Mouse (Mus musculus) limb, embryonic 15.5 days (tissue): ENCODE data around the gene Gja4. TPM values are rescaled to one million over a fixed set of nuclear protein-coding genes. Genes with fewer than 3 reads are reported as not detected.

Experiments used
- ATAC-seq: fragments of 200-750 bp; cut with Nextera tagmentation; 2 replicates; pipeline ENCODE4 v1.8.0; 2017; ENCODE audit warnings: low read depth, moderate TSS enrichment; ENCODE audit not compliant: insufficient number of reproducible peaks, low FRiP score, low TSS enrichment
- H3K27ac ChIP-seq: fragments of 300-500 bp; sonication (generic); 2 replicates; pipeline ENCODE4 v1.5.1; 2015; ENCODE audit warnings: moderate library complexity, mild to moderate bottlenecking, inconsistent platforms
- H3K27me3 ChIP-seq: fragments of 300-500 bp; sonication (generic); 2 replicates; pipeline ENCODE4 v1.6.1; 2015; ENCODE audit warnings: inconsistent platforms
- H3K36me3 ChIP-seq: fragments of 300-500 bp; sonication (generic); 2 replicates; pipeline ENCODE4 v1.6.1; 2015; ENCODE audit warnings: inconsistent platforms
- H3K4me1 ChIP-seq: fragments of 300-500 bp; sonication (generic); 2 replicates; pipeline ENCODE4 v1.6.1; 2015; ENCODE audit warnings: inconsistent platforms
- H3K4me2 ChIP-seq: fragments of 300-500 bp; sonication (generic); 2 replicates; pipeline ENCODE4 v1.6.1; 2015; ENCODE audit warnings: mild to moderate bottlenecking, inconsistent platforms
- H3K4me3 ChIP-seq: fragments of 300-500 bp; sonication (generic); 2 replicates; pipeline ENCODE4 v1.5.1; 2015; ENCODE audit warnings: mild to moderate bottlenecking, inconsistent platforms
- H3K9ac ChIP-seq: fragments of 300-500 bp; sonication (generic); 2 replicates; pipeline ENCODE4 v1.6.1; 2015; ENCODE audit warnings: inconsistent platforms
- H3K9me3 ChIP-seq: fragments of 300-500 bp; sonication (generic); 2 replicates; pipeline ENCODE4 v1.6.1; 2016; ENCODE audit warnings: inconsistent platforms
- WGBS: fragments of 180-500 bp; shearing (Covaris S2); methylation state at CpG from one replicate; pipeline ENCODE4 v1.1.7; 2015; 5-methylcytosine and 5-hydroxymethylcytosine counted together
- polyA plus RNA-seq: library from polyadenylated mRNA; unstranded; fragments of >200 nt; fragmentation: Nextera tagmentation; extraction: Ambion mirVana; gene quantifications from 2 replicates; pipeline ENCODE4 v1.2.1, GENCODE M21; 2015

Gene Gja4
- polyA plus RNA-seq, 1 experiment from 2014 or later = 16.7 TPM

DNA sequence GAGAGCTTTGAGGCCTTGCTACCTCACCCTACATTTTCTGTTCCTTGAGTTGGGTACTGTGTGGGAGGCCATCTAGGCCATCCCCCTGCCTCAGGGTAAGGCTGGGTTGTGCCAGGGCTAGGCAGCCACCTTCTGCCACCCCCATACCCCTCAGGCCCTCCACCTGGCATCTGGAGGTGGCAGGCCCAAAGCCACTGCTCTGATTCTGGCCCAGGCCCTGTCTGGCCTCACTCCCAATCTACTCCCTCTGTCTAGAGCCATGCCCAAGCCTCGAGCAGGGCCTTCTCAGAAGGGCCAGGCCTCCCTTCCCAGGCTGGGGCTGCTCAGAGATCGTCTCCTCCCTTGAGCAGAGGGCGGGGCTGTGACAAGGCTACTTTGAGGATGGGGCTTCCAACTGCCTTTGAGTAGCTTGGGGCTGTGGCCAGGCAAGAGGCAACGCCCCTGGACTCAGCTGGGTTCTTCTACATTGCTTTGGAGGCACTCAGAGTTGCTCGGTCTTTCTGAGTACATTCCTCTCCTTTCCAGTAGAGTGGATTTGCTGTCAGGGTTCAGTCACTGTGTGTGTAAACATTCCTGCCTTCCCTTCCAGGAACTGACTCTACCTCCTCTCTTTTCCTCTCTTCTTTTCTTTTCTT lies 21.1 kb upstream of the Gja4 start:
- peaks cover 13% of the 10 kb centered on the region for H3K4me1 ChIP-seq
- H3K4me3 ChIP-seq = no peak overlapping the region
- ATAC-seq = no peak
- H3K9ac ChIP-seq = no peak overlapping the region
- H3K4me2 ChIP-seq = no peak overlapping the region
- 31% methylated on average over 5 of the region's 5 CpGs for WGBS
- H3K36me3 ChIP-seq = no peaks in the 10 kb centered on the region
- H3K27me3 ChIP-seq = peaks cover 38% of the 10 kb centered on the region
- H3K27ac ChIP-seq = no peak overlapping the region
- H3K9me3 ChIP-seq = no peaks in the 10 kb centered on the region

DNA sequence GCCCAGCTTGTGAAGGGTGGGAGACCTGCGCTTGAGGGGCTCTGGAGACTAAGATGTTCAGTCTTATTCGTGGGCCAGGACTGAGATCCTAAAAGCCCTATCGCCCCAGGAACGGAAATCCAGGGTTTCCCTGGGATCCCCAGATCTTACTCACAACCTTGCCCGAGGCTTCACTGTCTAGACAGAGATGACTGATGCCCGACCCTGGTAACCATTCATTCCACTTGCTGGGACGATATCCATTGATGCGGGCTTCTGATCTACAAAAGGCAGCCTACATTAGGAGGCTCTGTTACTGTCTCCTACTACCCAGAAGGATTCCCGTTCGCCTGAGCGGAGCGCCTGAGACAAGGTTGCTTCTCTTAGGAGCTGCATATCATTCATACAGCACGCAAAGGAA lies 17.3 kb upstream of the Gja4 start:
- no peak for ATAC-seq
- Histone ChIP-seq H3K27ac (no peak overlapping the region), H3K36me3 (no peaks in the 10 kb centered on the region), H3K4me1 (peaks cover 16% of the 10 kb centered on the region), H3K4me3 (no peak overlapping the region), H3K9ac (no peak overlapping the region), H3K27me3 (peaks cover 70% of the 10 kb centered on the region), H3K4me2 (peak overlapping the region; percentile 41; the same call in 1 of the 2 replicates), H3K9me3 (no peaks in the 10 kb centered on the region)
- WGBS = 19% methylated on average over 13 of the region's 13 CpGs

DNA sequence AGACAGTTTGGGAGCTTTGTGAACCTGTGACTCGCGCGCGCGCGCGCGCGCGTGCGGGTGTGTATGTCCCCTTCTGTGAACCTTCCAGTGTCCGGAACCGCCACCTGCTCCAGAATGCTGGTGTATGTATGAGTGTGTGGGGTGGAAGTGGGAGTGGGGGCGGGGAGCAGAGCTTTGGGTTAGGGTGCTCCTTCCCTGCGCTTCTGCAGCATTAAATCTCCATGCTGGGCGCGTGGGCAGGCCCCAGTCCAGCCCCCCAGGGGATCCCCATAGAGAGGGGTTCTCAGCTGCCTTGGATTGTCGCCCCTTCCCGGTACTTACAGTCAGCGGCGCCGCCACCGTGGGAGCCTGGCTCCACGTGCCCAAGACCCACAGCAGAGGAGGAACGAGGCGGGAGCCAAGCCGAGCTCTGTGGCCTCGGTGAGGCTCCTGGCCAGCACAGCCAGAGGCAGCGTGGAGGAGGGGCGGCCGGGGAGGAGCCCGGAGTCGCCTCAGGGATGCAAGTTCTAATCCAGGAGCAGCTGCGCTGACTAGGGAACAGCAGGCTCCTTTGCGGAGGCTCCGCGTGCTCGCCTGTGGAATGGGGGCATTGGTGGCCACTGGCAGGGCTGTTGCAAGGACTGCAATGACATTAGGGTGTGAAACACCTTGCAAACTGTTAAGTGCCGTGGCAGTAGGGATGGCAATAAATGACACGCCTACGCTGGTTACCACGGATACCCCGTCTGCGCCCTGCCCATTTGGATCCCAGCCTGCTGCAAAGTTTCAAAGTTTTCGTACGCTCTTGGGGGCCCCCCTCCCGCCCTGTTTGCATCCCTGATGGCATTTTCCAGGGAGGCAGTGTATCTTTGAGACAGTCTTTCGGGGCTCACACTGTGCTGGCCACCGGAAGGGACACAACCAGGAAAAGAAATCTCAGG lies 16.6 kb upstream of the Gja4 start, which contains the start of gene Gjb3:
Gene Gjb3 (minus strand): TSS at position 664 of the 920 bp plus-strand sequence.
- no peak for ATAC-seq
- peaks cover 77% of the 10 kb centered on the region for H3K27me3 ChIP-seq

GRCm38 (mm10) chr4:127329751-127330150 lies 15.9 kb upstream of the Gja4 start:
- Histone ChIP-seq H3K4me3 (peak overlapping the region; percentile 33), H3K9ac (no peak overlapping the region), H3K4me2 (peak overlapping the region; percentile 41), H3K27ac (peak overlapping the region; percentile 81), H3K4me1 (peaks cover 16% of the 10 kb centered on the region), H3K9me3 (no peaks in the 10 kb centered on the region), H3K36me3 (no peaks in the 10 kb centered on the region), H3K27me3 (peaks cover 77% of the 10 kb centered on the region)
- 0% methylated on average over 13 of the region's 13 CpGs for WGBS
- no peak for ATAC-seq

More for the DNA sequence above, 16.6 kb upstream of the Gja4 start, which contains the start of gene Gjb3:
- 1% methylated on average over 48 of the region's 49 CpGs for WGBS
- Histone ChIP-seq H3K9ac (no peak within 1 kb of the TSS), H3K4me2 (peak within 1 kb of the TSS; percentile 41), H3K4me3 (peak within 1 kb of the TSS; percentile 33), H3K36me3 (no peaks in the 10 kb centered on the region), H3K9me3 (no peaks in the 10 kb centered on the region), H3K27ac (peak within 1 kb of the TSS; percentile 81), H3K4me1 (peaks cover 16% of the 10 kb centered on the region)

GRCm38 (mm10) chr4:127329046-127329445 lies 15.2 kb upstream of the Gja4 start:
- Histone ChIP-seq H3K9me3 (no peaks in the 10 kb centered on the region), H3K9ac (no peak overlapping the region), H3K27ac (no peak overlapping the region), H3K36me3 (no peaks in the 10 kb centered on the region), H3K4me2 (no peak overlapping the region), H3K27me3 (peaks cover 74% of the 10 kb centered on the region), H3K4me1 (peaks cover 16% of the 10 kb centered on the region), H3K4me3 (peak overlapping the region; percentile 33; the same call in 1 of the 2 replicates)
- ATAC-seq = no peak
- WGBS = 4% methylated on average over 3 of the region's 3 CpGs

- H3K9ac ChIP-seq = no peak overlapping the region
- H3K36me3 ChIP-seq = no peaks in the 10 kb centered on the region
- H3K4me1 ChIP-seq = peaks cover 16% of the 10 kb centered on the region
- ATAC-seq = no peak
- H3K27ac ChIP-seq = no peak overlapping the region
- no peak overlapping the region for H3K4me3 ChIP-seq
- peaks cover 74% of the 10 kb centered on the region for H3K27me3 ChIP-seq
- no peaks in the 10 kb centered on the region for H3K9me3 ChIP-seq
- 61% methylated on average over 7 of the region's 7 CpGs for WGBS
- H3K4me2 ChIP-seq = no peak overlapping the region
These were observed 14.5 kb upstream of the Gja4 start for GRCm38 (mm10) chr4:127328378-127328777.

- Histone ChIP-seq H3K4me1 (peaks cover 16% of the 10 kb centered on the region), H3K9ac (no peak overlapping the region), H3K9me3 (no peaks in the 10 kb centered on the region), H3K27ac (no peak overlapping the region), H3K36me3 (no peaks in the 10 kb centered on the region), H3K4me3 (no peak overlapping the region), H3K4me2 (no peak overlapping the region), H3K27me3 (peaks cover 70% of the 10 kb centered on the region)
- 59% methylated on average over 6 of the region's 6 CpGs for WGBS
- ATAC-seq = no peak
These were observed 13.9 kb upstream of the Gja4 start for GRCm38 (mm10) chr4:127327749-127328148.

- no peaks in the 10 kb centered on the region for H3K9me3 ChIP-seq
- 51% methylated on average over 7 of the region's 7 CpGs for WGBS
- no peak for ATAC-seq
- H3K27ac ChIP-seq = no peak overlapping the region
- H3K9ac ChIP-seq = no peak overlapping the region
- no peak overlapping the region for H3K4me3 ChIP-seq
- peaks cover 16% of the 10 kb centered on the region for H3K4me1 ChIP-seq
- no peak overlapping the region for H3K4me2 ChIP-seq
- H3K36me3 ChIP-seq = no peaks in the 10 kb centered on the region
- peaks cover 65% of the 10 kb centered on the region for H3K27me3 ChIP-seq
These were observed 13.4 kb upstream of the Gja4 start for GRCm38 (mm10) chr4:127327258-127327657.

- peaks cover 48% of the 10 kb centered on the region for H3K27me3 ChIP-seq
- H3K9me3 ChIP-seq = no peaks in the 10 kb centered on the region
- no peak overlapping the region for H3K4me3 ChIP-seq
- no peak overlapping the region for H3K27ac ChIP-seq
- H3K36me3 ChIP-seq = no peaks in the 10 kb centered on the region
- no peak for ATAC-seq
- 83% methylated on average over 5 of the region's 5 CpGs for WGBS
- H3K4me1 ChIP-seq = peaks cover 7% of the 10 kb centered on the region
- no peak overlapping the region for H3K4me2 ChIP-seq
- H3K9ac ChIP-seq = no peak overlapping the region
These were observed 11.4 kb upstream of the Gja4 start for GRCm38 (mm10) chr4:127325276-127325675.

GRCm38 (mm10) chr4:127324759-127325158 lies 10.9 kb upstream of the Gja4 start:
- peaks cover 43% of the 10 kb centered on the region for H3K27me3 ChIP-seq
- peaks cover 3% of the 10 kb centered on the region; the same call in 1 of the 2 replicates for H3K4me1 ChIP-seq
- H3K27ac ChIP-seq = no peak overlapping the region
- no peaks in the 10 kb centered on the region for H3K36me3 ChIP-seq
- H3K9me3 ChIP-seq = no peaks in the 10 kb centered on the region
- WGBS = 11% methylated on average over 6 of the region's 6 CpGs
- no peak overlapping the region for H3K4me3 ChIP-seq
- peak; percentile 60 for ATAC-seq
- no peak overlapping the region for H3K9ac ChIP-seq
- no peak overlapping the region for H3K4me2 ChIP-seq

DNA sequence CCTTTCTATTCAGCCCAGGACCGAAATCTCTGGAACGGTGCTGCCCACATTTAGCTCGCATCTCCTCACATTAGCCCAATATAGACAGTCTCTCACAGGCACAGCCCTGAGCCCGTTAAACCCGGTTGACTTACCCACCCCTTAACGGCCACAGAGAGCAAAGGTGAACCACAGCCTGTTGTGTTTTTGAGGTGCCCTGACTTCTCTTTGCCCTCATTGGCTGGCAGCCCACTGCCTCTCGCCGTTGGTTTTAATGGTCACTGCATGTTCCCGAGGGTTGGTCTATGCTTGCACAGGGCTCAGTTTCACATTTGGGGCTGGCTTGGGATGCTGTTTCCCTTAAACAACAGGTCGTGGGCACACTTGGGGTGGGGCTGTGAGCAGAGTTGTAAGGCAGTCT lies 10.5 kb upstream of the Gja4 start:
- 68% methylated on average over 10 of the region's 10 CpGs for WGBS
- Histone ChIP-seq H3K36me3 (no peaks in the 10 kb centered on the region), H3K4me2 (no peak overlapping the region), H3K27ac (no peak overlapping the region), H3K9me3 (no peaks in the 10 kb centered on the region), H3K4me3 (no peak overlapping the region), H3K4me1 (no peaks in the 10 kb centered on the region), H3K9ac (no peak overlapping the region), H3K27me3 (peaks cover 38% of the 10 kb centered on the region)
- ATAC-seq = no peak

DNA sequence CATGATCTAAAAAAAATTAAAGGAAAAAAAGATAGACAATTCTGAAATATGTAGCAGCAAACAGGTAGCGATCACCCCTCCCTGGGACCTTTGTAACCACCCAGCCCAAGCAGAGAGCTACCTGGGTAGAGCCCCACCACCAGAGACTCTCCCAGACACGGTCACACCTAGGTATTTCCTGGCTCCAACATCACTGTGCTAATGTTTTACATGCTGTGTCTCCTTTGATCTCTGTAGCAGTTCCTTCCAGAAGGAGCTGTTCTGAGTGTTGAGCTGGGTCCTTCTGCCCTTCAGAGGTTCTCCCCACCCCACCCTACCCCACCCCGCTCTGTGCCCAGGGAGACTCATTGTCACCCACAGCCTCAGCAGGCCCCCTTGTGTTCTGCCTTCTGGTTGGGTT lies 9.8 kb upstream of the Gja4 start:
- 69% methylated on average over 3 of the region's 3 CpGs for WGBS
- H3K4me3 ChIP-seq = no peak overlapping the region
- no peaks in the 10 kb centered on the region for H3K36me3 ChIP-seq
- ATAC-seq = no peak
- H3K27ac ChIP-seq = no peak overlapping the region
- H3K4me1 ChIP-seq = no peaks in the 10 kb centered on the region
- no peak overlapping the region for H3K4me2 ChIP-seq
- peaks cover 32% of the 10 kb centered on the region for H3K27me3 ChIP-seq
- no peaks in the 10 kb centered on the region for H3K9me3 ChIP-seq
- no peak overlapping the region for H3K9ac ChIP-seq
